Mouse (Mus musculus): ENCODE measurements around the gene Sez6l. TPM values are rescaled to one million over a fixed set of nuclear protein-coding genes. Genes with fewer than 3 reads are reported as not detected.
"Not testable (repeated sequence)": the region's sequence is repeated elsewhere in the genome, so short reads cannot be mapped to it uniquely, and the experiment has no call there.

Gene Sez6l
- polyA plus RNA-seq, 1 experiment from 2014 or later, result 0.76 TPM

GRCm38 (mm10) chr5:112431120-112431775 lies 145.7 kb downstream of the Sez6l start:
- H3K4me2 ChIP-seq (replicated peaks; ENCODE audit: low read depth, low read length), result peak overlapping the region; percentile 51
- H3K4me1 ChIP-seq (ENCODE audit: insufficient read depth, low read length), result peaks cover 8% of the 10 kb centered on the region
- WGBS, result 10% methylated on average over 14 of the region's 14 CpGs
- H3K27me3 ChIP-seq (ENCODE audit: insufficient read depth, low read length), result peaks cover 8% of the 10 kb centered on the region
- H3K9me3 ChIP-seq (ENCODE audit: low read length), result no peaks in the 10 kb centered on the region
- no peak overlapping the region for H3K27ac ChIP-seq (ENCODE audit: low read length)
- H3K9ac ChIP-seq (replicated peaks; ENCODE audit: low read length), result peak overlapping the region; percentile 41; the same call in 1 of the 2 replicates
- H3K4me3 ChIP-seq (ENCODE audit: low read length), result peak overlapping the region; percentile 22
- H3K36me3 ChIP-seq (ENCODE audit: insufficient read depth, low read length), result no peaks in the 10 kb centered on the region
- no peak for ATAC-seq (ENCODE audit: low FRiP score, low TSS enrichment)

GRCm38 (mm10) chr5:112428944-112429343 lies 148.0 kb downstream of the Sez6l start:
- Histone ChIP-seq H3K4me1 (ENCODE audit: insufficient read depth, low read length) (peaks cover 8% of the 10 kb centered on the region), H3K27ac (ENCODE audit: low read length) (no peak overlapping the region), H3K4me2 (replicated peaks; ENCODE audit: low read depth, low read length) (no peak overlapping the region), H3K27me3 (ENCODE audit: insufficient read depth, low read length) (peaks cover 15% of the 10 kb centered on the region), H3K9me3 (ENCODE audit: low read length) (no peaks in the 10 kb centered on the region), H3K9ac (replicated peaks; ENCODE audit: low read length) (no peak overlapping the region), H3K4me3 (ENCODE audit: low read length) (no peak overlapping the region), H3K36me3 (ENCODE audit: insufficient read depth, low read length) (no peaks in the 10 kb centered on the region)
- no peak for ATAC-seq (ENCODE audit: low FRiP score, low TSS enrichment)
- 14% methylated on average over 19 of the region's 19 CpGs for WGBS

GRCm38 (mm10) chr5:112427283-112427682 lies 149.7 kb downstream of the Sez6l start:
- H3K9me3 ChIP-seq (ENCODE audit: low read length), result no peaks in the 10 kb centered on the region
- H3K9ac ChIP-seq (replicated peaks; ENCODE audit: low read length), result no peak overlapping the region
- no peak for ATAC-seq (ENCODE audit: low FRiP score, low TSS enrichment)
- no peak overlapping the region for H3K4me2 ChIP-seq (replicated peaks; ENCODE audit: low read depth, low read length)
- no peaks in the 10 kb centered on the region for H3K36me3 ChIP-seq (ENCODE audit: insufficient read depth, low read length)
- H3K4me1 ChIP-seq (ENCODE audit: insufficient read depth, low read length), result peaks cover 8% of the 10 kb centered on the region
- no peak overlapping the region for H3K27ac ChIP-seq (ENCODE audit: low read length)
- H3K27me3 ChIP-seq (ENCODE audit: insufficient read depth, low read length), result peaks cover 15% of the 10 kb centered on the region
- no peak overlapping the region for H3K4me3 ChIP-seq (ENCODE audit: low read length)
- 55% methylated on average over 2 of the region's 2 CpGs for WGBS

GRCm38 (mm10) chr5:112426635-112427034 lies 150.3 kb downstream of the Sez6l start:
- 82% methylated on average over 7 of the region's 7 CpGs for WGBS
- no peak for ATAC-seq (ENCODE audit: low FRiP score, low TSS enrichment)
- Histone ChIP-seq H3K4me2 (replicated peaks; ENCODE audit: low read depth, low read length) (no peak overlapping the region), H3K9ac (replicated peaks; ENCODE audit: low read length) (no peak overlapping the region), H3K27ac (ENCODE audit: low read length) (no peak overlapping the region), H3K27me3 (ENCODE audit: insufficient read depth, low read length) (peaks cover 11% of the 10 kb centered on the region), H3K36me3 (ENCODE audit: insufficient read depth, low read length) (no peaks in the 10 kb centered on the region), H3K4me1 (ENCODE audit: insufficient read depth, low read length) (peaks cover 7% of the 10 kb centered on the region), H3K9me3 (ENCODE audit: low read length) (no peaks in the 10 kb centered on the region), H3K4me3 (ENCODE audit: low read length) (no peak overlapping the region)

GRCm38 (mm10) chr5:112419535-112419934 lies 157.4 kb downstream of the Sez6l start:
- no peaks in the 10 kb centered on the region for H3K9me3 ChIP-seq (ENCODE audit: low read length)
- H3K27ac ChIP-seq (ENCODE audit: low read length), result no peak overlapping the region
- H3K4me2 ChIP-seq (replicated peaks; ENCODE audit: low read depth, low read length), result no peak overlapping the region
- H3K4me1 ChIP-seq (ENCODE audit: insufficient read depth, low read length), result no peaks in the 10 kb centered on the region
- H3K9ac ChIP-seq (replicated peaks; ENCODE audit: low read length), result no peak overlapping the region
- H3K4me3 ChIP-seq (ENCODE audit: low read length), result no peak overlapping the region
- 35% methylated on average over 12 of the region's 12 CpGs for WGBS
- peaks cover 3% of the 10 kb centered on the region; the same call in 1 of the 2 replicates for H3K27me3 ChIP-seq (ENCODE audit: insufficient read depth, low read length)
- no peaks in the 10 kb centered on the region for H3K36me3 ChIP-seq (ENCODE audit: insufficient read depth, low read length)
- ATAC-seq (ENCODE audit: low FRiP score, low TSS enrichment), result no peak

- ATAC-seq (ENCODE audit: low FRiP score, low TSS enrichment), result no peak
- no peak overlapping the region for H3K27ac ChIP-seq (ENCODE audit: low read length)
- H3K4me2 ChIP-seq (replicated peaks; ENCODE audit: low read depth, low read length), result no peak overlapping the region
- H3K27me3 ChIP-seq (ENCODE audit: insufficient read depth, low read length), result no peaks in the 10 kb centered on the region
- no peaks in the 10 kb centered on the region for H3K4me1 ChIP-seq (ENCODE audit: insufficient read depth, low read length)
- no peaks in the 10 kb centered on the region for H3K36me3 ChIP-seq (ENCODE audit: insufficient read depth, low read length)
- H3K4me3 ChIP-seq (ENCODE audit: low read length), result no peak overlapping the region
- WGBS, result 61% methylated on average over 4 of the region's 4 CpGs
- H3K9me3 ChIP-seq (ENCODE audit: low read length), result peaks cover 4% of the 10 kb centered on the region; the same call in 1 of the 2 replicates
- H3K9ac ChIP-seq (replicated peaks; ENCODE audit: low read length), result no peak overlapping the region
Observed at GRCm38 (mm10) chr5:112418023-112418422, 159.0 kb downstream of the Sez6l start.

- Histone ChIP-seq H3K4me2 (replicated peaks; ENCODE audit: low read depth, low read length) (no peak overlapping the region), H3K4me3 (ENCODE audit: low read length) (no peak overlapping the region), H3K27ac (ENCODE audit: low read length) (no peak overlapping the region), H3K36me3 (ENCODE audit: insufficient read depth, low read length) (no peaks in the 10 kb centered on the region), H3K27me3 (ENCODE audit: insufficient read depth, low read length) (no peaks in the 10 kb centered on the region), H3K4me1 (ENCODE audit: insufficient read depth, low read length) (peaks cover 9% of the 10 kb centered on the region), H3K9me3 (ENCODE audit: low read length) (peaks cover 4% of the 10 kb centered on the region; the same call in 1 of the 2 replicates), H3K9ac (replicated peaks; ENCODE audit: low read length) (no peak overlapping the region)
- ATAC-seq (ENCODE audit: low FRiP score, low TSS enrichment), result no peak
- 60% methylated on average over 5 of the region's 5 CpGs for WGBS
Observed at GRCm38 (mm10) chr5:112416673-112417072, 160.3 kb downstream of the Sez6l start.

- not testable (repeated sequence) for H3K4me3 ChIP-seq (ENCODE audit: low read length); H3K27me3 ChIP-seq (ENCODE audit: insufficient read depth, low read length); H3K27ac ChIP-seq (ENCODE audit: low read length); H3K9ac ChIP-seq (replicated peaks; ENCODE audit: low read length); H3K36me3 ChIP-seq (ENCODE audit: insufficient read depth, low read length); H3K9me3 ChIP-seq (ENCODE audit: low read length); ATAC-seq (ENCODE audit: low FRiP score, low TSS enrichment); H3K4me2 ChIP-seq (replicated peaks; ENCODE audit: low read depth, low read length)
- WGBS, result 87% methylated on average over 4 of the region's 4 CpGs
- peaks cover 12% of the 10 kb centered on the region for H3K4me1 ChIP-seq (ENCODE audit: insufficient read depth, low read length)
Observed at GRCm38 (mm10) chr5:112412781-112413180, 164.2 kb downstream of the Sez6l start.

- Histone ChIP-seq H3K4me1 (ENCODE audit: insufficient read depth, low read length) (peaks cover 12% of the 10 kb centered on the region), H3K4me3 (ENCODE audit: low read length) (no peak overlapping the region), H3K36me3 (ENCODE audit: insufficient read depth, low read length) (no peaks in the 10 kb centered on the region), H3K4me2 (replicated peaks; ENCODE audit: low read depth, low read length) (no peak overlapping the region), H3K9ac (replicated peaks; ENCODE audit: low read length) (no peak overlapping the region), H3K27ac (ENCODE audit: low read length) (no peak overlapping the region), H3K9me3 (ENCODE audit: low read length) (peaks cover 4% of the 10 kb centered on the region; the same call in 1 of the 2 replicates), H3K27me3 (ENCODE audit: insufficient read depth, low read length) (no peaks in the 10 kb centered on the region)
- ATAC-seq (ENCODE audit: low FRiP score, low TSS enrichment), result no peak
- WGBS, result 6% methylated on average over 19 of the region's 19 CpGs
Observed at GRCm38 (mm10) chr5:112411514-112412335, 165.3 kb downstream of the Sez6l start.

- Histone ChIP-seq H3K9ac (replicated peaks; ENCODE audit: low read length) (no peak overlapping the region), H3K4me3 (ENCODE audit: low read length) (no peak overlapping the region), H3K27ac (ENCODE audit: low read length) (no peak overlapping the region), H3K9me3 (ENCODE audit: low read length) (peaks cover 4% of the 10 kb centered on the region; the same call in 1 of the 2 replicates), H3K36me3 (ENCODE audit: insufficient read depth, low read length) (no peaks in the 10 kb centered on the region), H3K27me3 (ENCODE audit: insufficient read depth, low read length) (no peaks in the 10 kb centered on the region), H3K4me1 (ENCODE audit: insufficient read depth, low read length) (peaks cover 12% of the 10 kb centered on the region), H3K4me2 (replicated peaks; ENCODE audit: low read depth, low read length) (no peak overlapping the region)
- ATAC-seq (ENCODE audit: low FRiP score, low TSS enrichment), result no peak
- WGBS, result 43% methylated on average over 11 of the region's 11 CpGs
Observed at GRCm38 (mm10) chr5:112411072-112411471, 165.9 kb downstream of the Sez6l start.
